Mouse (Mus musculus) gastrocnemius, postnatal 10 days (tissue): ENCODE measurements around the gene Adamtsl1. TPM values are rescaled to one million over a fixed set of nuclear protein-coding genes. Genes with fewer than 3 reads are reported as not detected.

Experiments
- DNase-seq: peaks from one replicate; pipeline ENCODE4 v3.0.0; 2021; ENCODE audit warnings: mixed read lengths
- total RNA-seq, 2 experiments: library from RNA; stranded (reverse); gene quantifications; 2 replicates each; pipeline ENCODE4 v1.2.3; 2021

Gene Adamtsl1
- total RNA-seq, 2 experiments from 2014 or later = 13.2 to 17.6 TPM

DNA sequence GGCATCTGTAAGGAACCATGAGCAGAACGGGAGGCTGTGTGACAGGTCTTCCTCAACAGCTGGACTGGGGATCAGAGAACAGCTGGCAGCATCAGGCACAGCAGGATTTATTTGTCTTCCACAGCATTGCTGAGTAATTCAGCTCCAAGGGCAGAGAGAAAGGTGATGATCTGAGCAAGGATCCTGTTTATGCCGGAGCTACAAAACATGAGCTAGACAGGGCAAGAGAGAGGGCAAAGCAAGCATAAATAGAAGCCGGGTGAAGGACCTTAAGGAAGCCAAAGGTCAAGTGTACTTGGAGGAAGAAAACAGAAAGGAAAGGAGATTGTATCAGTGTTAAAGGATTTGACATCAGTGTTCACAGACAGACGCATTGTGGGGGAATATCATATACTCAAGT lies 158.3 kb downstream of the Adamtsl1 start:
- DNase-seq = no peak

DNA sequence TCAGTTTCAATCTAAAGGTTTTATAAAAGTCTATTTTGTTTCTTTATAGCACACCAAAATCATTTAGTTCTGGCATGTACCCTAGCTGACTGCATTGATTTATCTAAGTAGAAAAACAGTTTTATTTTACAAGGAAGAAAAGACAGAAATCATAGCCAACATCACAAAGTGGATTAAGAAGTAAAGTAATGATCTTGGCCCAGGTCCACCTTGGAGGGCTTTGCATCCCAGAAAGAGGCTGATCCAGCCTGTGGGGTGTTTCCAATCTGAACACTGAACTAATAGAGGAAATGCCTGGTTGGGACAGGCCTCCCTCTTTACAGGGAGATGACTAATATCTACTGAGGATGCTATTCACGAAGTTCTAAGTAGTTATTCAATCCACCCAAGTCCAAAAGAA lies 163.6 kb downstream of the Adamtsl1 start:
- DNase-seq = peak; percentile 10

DNA sequence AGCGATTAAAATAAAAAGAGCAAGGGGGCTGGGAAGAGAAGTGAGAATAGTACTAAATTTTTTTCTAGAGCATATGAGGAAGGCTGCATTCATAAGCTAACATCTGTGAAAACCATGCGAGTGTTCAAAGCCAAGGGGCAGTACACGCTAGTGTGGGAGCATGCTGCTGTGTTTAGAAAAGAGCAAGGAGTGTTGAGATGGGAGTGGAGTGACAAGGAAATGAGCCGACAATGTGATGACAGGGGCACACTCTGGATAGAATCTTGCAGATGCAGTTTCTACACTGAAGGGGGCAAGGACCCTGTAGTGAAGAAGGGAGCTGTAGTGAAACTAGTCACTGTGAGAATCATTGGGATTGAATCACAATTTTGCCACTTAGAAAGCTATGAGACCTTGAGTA lies 172.2 kb downstream of the Adamtsl1 start:
- DNase-seq = no peak

DNA sequence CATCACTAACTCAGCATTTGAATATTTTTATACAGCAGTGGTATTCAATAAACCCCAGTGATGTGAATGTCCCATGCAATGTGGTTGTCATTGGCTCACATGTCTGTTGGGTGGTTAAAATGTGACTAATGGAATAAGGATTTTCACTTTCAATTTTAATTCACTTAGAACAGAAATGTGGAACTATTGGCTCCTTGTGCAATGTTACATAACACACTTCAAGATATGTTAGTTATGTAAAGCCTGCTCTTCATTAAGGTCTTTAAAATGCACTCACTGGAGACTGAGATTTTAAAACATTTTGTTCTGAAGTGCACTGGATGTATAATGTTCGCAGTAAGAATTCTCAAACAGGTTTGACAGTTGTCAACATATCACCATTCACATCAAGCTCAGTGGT lies 181.3 kb downstream of the Adamtsl1 start:
- no peak for DNase-seq

DNA sequence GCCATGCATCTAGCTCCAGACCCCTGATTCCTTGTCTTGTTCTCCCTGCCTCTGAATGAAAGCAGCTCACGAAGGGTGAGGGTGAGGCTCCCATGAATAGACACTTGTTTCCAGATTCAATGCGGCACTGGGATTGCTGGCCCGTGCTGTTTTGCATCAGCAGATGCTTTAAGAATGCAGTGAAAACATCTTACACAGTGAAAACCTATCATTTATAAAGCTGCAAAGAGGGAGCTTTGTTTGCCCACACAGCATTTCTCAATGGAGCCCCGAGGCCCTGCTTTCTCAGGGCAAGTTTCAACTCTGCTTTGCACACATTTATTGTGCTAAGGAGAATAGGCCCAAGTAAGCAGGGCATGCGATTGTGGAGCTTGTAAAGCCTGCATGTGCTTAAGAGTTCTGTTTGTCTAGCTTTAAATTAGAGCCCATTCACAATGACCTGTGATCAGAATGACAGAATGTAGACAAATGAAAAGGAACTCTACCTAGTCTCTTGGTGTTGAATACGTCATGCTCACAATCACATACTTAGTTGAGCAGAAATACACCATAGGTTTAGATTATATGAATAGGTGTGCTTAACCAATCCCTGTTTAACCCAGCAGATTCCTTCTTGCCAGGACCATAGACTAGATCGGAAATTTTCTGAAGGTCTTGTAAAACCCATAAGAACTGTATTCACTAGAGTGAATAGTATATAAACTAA lies 193.5 kb downstream of the Adamtsl1 start:
- DNase-seq = no peak

DNA sequence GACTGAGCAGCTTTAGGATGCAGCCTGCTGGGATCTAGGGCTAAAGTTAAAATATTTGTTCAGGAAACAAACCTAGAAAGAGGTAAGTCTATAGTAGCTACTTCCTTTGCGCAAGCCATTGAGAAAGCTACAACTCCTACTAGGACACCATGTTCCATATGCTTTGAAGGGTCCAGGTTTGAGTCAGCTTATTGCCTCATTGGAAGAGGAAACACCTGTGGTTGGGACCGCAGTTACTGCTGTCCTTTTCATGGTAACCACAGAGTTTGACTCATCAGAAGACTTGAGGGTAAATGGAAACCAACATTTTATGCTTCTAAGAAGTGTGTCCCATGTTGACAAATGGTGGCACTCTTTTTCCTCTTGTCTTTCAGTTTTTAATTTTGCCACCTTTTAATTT lies 195.7 kb downstream of the Adamtsl1 start:
- DNase-seq = no peak

DNA sequence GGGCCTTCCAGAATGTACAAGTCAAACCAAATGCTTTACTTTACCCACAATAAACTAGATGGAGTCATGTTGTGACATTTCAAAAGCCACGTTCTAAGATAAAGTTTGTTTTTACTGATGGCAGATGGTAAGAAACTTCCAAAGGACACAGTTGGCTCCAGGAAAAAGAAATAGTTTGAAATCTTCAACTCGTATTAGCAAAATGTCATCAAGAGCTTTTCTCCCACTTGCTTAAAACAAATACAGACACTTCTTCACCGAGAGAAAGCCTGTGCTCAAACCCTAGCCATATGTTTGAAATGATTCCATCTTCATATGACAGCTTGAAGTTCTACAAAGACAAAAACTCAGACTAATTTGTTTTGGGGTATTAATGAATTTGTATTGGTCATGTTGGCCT lies 211.0 kb downstream of the Adamtsl1 start:
- no peak for DNase-seq

DNA sequence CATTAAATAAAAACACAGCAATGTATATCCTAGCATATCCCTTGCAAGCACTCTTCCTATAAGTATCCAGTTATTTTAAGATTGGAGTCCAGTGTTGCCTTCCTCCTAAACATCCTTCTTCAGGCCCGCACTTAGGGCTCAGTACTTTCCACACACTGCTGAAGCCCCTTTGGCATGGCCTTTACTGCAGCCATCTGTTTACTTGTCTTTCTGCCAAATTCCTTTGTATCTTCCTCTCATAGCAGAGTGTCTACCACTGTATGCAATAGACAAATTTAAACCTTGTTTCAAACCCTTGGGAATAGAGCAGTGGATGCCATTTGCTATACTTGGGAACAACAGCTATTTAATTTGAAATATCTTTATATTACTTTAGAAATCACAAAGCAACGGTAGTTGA lies 213.8 kb downstream of the Adamtsl1 start:
- no peak for DNase-seq

DNA sequence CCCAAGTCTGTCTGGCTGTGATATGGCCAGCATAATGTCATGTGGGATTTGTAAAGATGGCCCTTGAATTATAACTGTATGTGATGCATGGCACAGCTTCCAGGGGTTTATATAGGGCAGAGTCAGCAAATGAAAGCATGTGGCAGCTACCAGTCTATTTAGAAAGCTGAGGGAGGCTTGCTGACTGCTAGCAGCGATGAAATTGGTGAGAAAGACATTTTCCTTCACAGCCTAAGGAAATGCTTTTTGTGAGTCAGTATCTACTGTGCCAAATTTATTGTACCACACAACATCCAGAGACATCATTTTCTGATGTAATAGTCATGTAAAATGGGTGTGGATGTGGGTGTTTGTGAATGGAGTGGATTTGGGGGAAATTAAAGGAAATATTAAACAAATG lies 214.4 kb downstream of the Adamtsl1 start:
- no peak for DNase-seq

DNA sequence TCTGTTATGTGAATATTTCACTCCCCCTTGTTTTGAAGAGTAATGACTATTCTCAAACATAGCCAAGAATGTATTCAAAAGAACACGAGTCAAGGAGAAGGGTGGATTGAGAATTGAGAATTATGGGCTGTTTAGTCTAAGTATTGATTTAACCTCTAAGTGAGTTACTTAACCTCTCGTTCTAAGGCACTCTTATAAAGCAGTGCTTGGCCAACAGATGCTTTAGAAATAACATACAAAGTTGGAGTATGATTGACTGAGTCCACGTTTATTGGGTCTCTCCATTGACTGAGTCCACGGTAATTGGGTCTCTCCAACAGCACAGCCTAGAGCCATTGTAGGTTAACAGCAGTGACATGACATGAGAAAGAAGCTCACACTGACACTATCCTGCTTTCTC lies 226.5 kb downstream of the Adamtsl1 start:
- no peak for DNase-seq

DNA sequence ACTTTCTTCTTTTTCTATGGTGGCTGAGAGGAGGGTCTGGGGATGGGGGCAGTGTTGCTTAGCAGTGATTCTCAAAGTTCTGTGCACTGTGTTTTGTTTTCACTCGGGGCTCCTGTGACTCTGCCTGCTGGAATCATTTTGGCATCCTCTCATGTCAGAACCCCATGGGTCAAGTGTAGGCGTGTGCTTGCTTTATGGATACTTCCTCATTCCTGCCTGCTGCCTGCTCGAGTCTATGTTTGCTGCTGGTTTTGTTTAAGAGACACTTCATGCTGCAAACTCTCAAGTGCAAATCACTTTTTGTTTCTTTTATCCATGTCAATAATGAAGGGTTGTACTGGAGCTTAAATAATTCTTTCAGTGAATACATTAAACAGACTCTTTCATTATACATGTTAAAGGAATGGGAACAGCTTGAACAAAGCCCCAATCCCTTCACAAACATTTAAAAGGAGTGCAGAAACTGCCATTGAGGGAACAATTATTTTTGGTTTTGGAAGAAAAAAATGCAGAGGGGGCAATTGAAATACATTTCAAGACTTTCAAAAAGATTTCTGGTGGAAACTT lies 227.9 kb downstream of the Adamtsl1 start:
- no peak for DNase-seq

DNA sequence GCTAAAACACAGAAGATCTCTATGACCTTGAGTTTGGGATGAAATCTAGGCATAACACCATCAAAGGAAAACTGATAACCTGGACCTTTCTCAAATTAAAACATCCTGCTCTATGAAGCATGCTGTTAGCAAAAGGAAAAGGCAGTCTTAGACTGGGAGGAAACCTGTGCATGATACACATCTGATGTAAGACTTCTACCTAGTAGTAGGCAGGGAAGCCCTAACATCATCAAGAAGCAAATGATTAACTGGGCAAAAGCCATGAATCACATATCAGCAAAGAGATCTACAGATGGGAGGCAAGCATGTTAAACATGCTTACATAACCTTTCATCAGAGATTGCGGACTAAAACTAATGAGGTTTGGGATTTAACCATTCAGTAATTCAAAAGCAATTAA lies 229.5 kb downstream of the Adamtsl1 start:
- no peak for DNase-seq

DNA sequence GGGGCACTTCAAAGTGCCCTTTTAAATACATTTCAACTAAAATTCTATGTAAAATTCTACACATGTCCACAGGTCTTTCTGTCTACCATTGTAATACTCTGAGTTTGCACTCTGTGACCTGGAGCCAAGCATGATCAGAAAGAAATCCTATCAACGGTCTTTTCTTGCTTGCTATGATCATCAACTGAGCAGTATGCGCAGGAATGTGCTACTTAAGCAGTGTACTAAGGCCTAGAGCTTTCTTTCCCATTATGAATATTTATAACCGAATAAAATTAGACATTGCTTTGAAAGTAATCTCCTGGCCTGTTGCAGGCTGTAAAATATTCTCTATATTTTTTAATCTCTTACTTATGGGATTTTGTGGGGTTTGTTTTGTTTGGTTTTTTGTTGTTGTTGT lies 248.7 kb downstream of the Adamtsl1 start:
- DNase-seq = no peak

DNA sequence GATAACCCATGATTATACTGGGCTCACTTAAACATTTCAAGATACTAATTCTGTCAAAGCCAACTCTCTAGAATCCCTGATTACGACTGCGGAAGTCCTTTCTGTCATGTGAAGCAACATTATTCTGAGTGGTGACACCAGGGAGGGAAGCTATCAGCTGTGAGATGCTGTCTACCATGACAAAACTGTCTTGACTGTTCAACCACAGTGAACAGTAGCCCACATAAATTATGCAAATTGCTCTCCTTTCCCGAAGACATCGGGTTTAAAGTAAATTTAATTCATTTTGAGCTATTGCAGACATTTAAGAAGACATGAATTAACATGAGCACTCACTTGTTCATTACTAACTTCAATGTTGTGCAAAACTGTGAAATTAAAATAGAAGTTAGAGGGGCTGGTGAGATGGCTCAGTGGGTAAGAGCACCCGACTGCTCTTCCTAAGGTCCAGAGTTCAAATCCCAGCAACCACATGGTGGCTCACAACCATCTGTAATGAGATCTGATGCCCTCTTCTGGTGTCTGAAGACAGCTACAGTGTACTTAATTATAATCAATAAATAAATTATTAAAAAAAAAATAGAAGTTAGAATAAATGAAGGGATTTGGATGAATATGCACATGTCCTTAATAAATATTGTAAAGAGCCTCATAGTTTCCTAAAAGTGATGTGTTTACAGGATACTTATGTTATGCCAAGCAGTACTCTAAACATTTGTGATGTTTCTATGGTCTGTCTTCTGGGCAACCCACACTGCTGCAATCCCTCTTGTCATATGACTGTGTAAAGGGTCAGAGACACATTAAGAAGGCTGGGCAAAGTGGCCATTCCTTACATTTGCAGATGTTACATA lies 249.4 kb downstream of the Adamtsl1 start:
- no peak for DNase-seq

DNA sequence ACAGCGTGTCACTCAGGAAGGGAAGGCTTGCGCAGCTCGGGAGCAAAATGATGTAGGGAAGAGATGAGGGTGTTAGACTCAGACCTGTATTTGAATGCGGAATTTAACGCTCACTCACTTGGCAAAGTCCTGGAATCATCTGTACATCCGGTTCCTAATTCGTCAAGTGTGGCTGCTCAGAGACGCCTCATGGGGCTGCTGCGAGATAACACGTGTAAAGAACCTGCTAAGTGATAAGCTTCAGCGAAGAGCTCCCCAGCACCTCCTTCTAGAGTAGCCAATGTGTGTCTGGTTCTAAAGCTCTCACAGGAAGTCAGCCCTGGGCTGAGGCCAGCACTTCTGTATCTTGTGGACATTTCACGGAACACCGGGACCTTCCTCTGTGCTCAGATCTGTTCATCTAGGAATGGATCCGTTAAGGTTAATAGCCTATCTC lies 250.1 kb downstream of the Adamtsl1 start:
- no peak for DNase-seq

DNA sequence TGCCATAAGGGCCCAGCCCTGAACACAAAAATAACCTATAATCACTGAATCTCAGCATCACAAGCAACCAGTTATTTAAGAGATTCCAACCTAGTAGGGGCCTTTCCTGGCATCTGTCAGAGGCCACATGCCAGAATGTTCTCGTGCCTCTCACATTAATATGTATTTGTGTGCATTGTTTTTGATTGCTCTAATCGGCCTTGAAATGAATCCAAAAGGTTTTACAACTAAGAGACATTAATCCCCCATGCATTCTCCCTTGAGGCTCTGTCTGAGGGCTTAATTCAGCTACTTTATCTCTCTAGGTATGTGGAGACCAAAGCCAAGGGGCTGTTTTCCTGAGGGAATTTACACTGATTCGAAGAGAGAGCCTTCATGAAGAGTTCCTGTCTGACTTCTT lies 250.5 kb downstream of the Adamtsl1 start:
- no peak for DNase-seq

DNA sequence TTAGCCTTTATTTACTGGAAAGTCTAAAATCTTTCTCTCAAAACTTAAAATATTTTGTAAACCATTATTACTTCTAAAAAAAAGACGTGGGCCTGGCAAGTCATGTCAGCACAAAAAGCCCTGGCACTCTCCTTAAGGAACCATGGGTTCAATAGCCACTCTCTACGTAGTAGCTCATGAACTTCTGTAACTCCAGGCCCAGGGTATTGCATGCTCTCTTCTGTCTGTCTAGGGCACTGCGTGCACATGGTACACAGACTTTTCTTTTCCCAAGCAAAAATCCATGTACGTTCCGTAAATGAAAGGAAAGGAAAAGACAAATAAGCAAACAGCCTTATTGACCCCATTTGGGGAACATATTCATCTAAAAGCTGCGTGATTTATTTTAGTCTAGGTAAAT lies 253.7 kb downstream of the Adamtsl1 start:
- no peak for DNase-seq

DNA sequence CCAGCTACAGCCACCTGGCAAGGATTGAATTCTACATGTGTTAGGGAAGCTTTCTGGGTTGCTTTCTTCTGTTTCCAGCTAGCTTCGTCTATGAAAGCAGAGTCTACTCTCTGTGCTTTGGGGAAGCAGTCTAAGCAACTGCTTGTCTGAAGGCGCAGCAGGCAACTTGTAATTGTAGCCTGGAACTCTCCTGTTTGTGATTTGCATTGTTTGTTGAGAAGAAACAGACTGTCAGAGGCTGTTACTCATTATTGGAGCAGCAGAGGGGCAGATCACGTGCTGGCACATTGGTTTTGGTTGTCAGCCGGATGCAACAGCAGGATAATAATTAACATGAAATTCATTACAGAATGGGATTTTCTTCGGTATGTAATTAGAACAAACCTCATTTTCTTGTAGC lies 254.1 kb downstream of the Adamtsl1 start:
- DNase-seq = no peak

DNA sequence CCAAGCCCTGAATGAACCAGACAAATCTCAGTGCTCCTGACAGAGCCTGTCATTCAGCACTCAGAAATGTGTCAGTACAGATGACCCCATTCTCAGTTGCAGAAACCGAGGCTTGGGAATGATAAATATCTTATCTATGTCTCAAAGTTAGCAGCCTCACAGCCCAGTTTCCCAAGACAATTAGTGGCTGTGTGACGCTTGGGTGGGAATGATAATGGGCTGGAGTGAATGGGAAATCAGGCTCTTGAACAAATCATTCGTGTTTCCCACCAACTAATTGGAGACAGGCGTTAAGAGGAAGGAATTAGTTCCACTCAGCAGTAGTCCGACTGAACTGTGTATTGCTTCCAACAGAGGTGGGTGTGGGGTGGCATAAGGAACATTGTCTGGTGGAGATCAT lies 268.5 kb downstream of the Adamtsl1 start:
- DNase-seq = no peak

DNA sequence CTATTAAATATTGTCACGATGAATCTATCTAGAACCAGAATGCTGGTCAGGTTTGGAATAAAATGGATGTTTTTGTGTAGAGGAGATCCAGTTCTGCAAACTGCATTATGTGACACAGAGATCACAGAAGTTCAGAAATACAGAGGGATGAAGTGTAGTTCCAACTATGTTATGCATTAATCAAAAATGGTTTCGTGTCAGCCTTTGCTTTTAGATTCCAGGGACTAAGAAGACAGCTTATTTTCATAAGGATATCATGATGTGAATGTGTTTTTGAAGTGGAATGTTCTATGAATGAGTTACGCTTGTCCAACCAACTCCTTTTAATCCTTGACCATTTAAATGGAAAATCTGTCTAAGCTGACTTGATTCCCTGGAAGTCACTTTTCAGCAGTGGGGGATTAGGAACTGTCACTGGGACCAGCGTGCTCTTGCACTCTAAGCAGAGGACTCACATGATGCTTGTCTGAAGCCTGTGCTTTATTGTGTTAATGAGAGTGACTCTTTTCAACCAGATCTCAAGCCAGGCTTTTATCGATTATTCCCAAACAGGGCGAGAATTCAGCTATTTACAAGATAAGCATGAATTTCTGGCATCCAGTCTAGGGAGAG lies 269.9 kb downstream of the Adamtsl1 start:
- DNase-seq = no peak

DNA sequence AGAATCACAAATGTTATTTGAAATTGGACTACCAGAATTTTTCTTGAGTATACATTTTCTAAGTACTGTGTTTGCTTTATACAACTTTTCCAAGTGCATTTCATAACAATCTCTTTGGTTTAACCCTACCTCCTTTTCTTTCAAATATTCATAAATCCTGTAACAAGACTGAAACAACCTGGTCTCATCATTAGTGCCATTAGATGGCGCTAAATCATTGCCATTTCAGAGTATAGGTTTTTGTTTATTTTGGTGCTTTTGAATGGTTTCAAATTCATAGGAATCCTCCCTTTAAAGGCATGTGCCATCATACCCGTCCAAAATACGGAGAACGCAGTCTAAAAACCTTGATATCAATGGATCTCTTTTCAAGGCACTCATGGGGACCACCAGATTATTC lies 270.5 kb downstream of the Adamtsl1 start:
- DNase-seq = no peak

DNA sequence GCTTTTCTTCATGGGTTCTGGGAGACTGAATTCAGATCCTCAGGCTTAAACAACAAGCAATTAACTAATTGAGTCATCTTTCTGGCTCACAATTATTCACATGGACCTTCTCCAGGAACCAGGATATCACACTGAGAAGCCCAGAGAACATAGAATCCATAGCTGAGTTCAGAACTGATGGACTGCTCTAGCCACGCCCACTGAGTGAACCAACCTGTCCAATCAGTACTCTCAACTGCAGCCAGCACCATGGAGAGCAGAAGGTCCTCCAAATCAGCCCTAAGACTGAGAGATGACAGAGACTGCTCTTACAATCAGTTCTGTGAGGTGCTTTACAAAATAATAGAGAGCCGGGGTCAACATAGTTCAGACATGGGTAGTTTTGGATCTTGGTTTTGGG lies 276.3 kb downstream of the Adamtsl1 start:
- no peak for DNase-seq

DNA sequence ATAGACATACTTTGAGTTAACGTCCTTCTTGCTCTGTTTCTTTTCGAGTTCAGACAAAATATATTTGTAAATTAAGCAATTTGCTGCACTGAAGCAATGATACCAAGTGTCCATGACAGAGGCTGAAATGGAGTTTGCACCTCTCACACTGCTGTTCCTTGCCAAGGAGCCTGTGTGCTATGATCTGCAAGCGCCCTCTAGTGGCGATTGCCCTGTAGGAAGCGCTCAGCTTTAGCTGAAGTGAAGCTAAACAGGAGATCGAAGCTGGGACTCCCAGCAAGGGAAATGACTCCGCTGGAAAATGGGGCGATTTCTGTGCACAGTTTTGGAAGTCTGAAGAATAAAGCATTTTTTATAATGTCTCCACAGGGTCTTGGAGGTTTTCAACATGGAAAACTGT lies 287.8 kb downstream of the Adamtsl1 start:
- peak; percentile 78 for DNase-seq
